Mouse (Mus musculus) cortical plate, adult 2 months (tissue): Measurements from ENCODE around the gene 9530053A07Rik. TPM values are rescaled to one million over a fixed set of nuclear protein-coding genes. Genes with fewer than 3 reads are reported as not detected.

Experiments
- H3K27ac ChIP-seq: fragments of 200-500 bp; 2 replicates; pipeline ENCODE4 v1.5.1; 2012; ENCODE audit warnings: low read length, control low read depth, inconsistent platforms; ENCODE audit not compliant: insufficient read depth
- H3K4me1 ChIP-seq: fragments of 200-500 bp; 2 replicates; pipeline ENCODE4 v1.6.1; 2011; ENCODE audit warnings: low read length; ENCODE audit not compliant: control insufficient read depth, insufficient read depth
- H3K4me3 ChIP-seq: fragments of 200-500 bp; 2 replicates; pipeline ENCODE4 v1.5.1; 2011; ENCODE audit warnings: mild to moderate bottlenecking, low read length, control low read depth; ENCODE audit not compliant: insufficient read depth
- CTCF ChIP-seq: fragments of 200-500 bp; IDR thresholded peaks from 2 replicates; pipeline ENCODE4 v1.5.1; 2011; ENCODE audit warnings: mild to moderate bottlenecking, control low read depth, low read length; ENCODE audit not compliant: insufficient read depth; ENCODE audit errors: extremely low read depth
- POLR2A ChIP-seq: fragments of 200-500 bp; IDR thresholded peaks from 2 replicates; pipeline ENCODE4 v1.6.1; 2011; ENCODE audit warnings: mild to moderate bottlenecking, low read length, control low read depth; ENCODE audit not compliant: insufficient read depth; ENCODE audit errors: extremely low read depth
- polyA plus RNA-seq: library from polyadenylated mRNA; depleted of rRNA; stranded (reverse); fragments of >200 nt; gene quantifications from 2 replicates; pipeline ENCODE4 v1.2.3, GENCODE M21; 2012

The 9530053A07Rik gene
- polyA plus RNA-seq, 1 experiment: 0.06 TPM

DNA sequence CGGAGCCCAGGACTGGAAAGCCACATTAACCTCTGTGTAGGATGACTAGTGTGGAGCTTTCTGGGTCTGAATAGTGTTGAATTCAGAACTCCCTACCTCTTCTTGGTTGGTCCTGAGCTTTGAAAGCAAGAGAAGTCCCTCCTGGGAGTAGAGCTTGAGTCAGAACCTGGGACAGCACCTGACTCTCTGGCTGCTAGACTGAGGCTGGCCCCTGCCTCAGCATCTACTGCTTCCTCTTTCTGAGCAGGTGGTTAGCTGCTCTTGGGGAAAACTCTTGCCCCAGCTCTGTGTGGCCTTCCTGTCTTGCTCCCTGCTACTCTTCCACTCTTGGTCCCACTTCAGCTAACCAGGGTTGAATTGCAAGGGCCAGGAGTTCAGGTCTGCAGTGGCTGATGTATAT is 62.6 kb downstream of the 9530053A07Rik start:
- Histone ChIP-seq H3K4me3 (no peak overlapping the region), H3K27ac (no peak overlapping the region), H3K4me1 (no peaks in the 10 kb centered on the region)
- TF ChIP-seq POLR2A (no peak), CTCF (no peak)

- TF ChIP-seq CTCF: no peak
- no peak for TF ChIP-seq POLR2A
- Histone ChIP-seq H3K4me3 (no peak overlapping the region), H3K27ac (no peak overlapping the region), H3K4me1 (no peaks in the 10 kb centered on the region)
Observed at GRCm38 (mm10) chr7:28195414-28196098, 66.3 kb downstream of the 9530053A07Rik start.

DNA sequence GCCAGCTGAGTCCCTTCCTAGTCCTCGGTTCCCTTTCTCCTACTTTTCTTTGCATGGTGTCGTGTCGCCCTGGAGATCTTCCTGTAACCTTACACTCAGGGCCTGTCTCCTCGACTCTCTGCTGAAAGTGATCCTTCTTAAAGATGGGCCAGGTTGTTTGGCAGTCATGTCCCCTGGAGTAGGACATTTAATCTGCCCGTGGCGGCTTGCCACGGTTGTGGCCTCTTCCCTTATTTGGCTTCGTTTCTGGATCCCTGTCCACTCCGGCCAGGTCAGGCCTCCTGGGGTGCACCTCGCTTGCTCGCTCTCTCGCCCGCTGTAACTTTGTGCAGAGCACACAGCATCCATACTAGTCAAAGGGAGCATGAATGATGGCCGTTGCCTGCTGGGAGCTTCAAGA is 67.3 kb downstream of the 9530053A07Rik start:
- Histone ChIP-seq H3K4me1 (no peaks in the 10 kb centered on the region), H3K4me3 (no peak overlapping the region), H3K27ac (no peak overlapping the region)
- no peak for TF ChIP-seq CTCF
- TF ChIP-seq POLR2A: no peak

DNA sequence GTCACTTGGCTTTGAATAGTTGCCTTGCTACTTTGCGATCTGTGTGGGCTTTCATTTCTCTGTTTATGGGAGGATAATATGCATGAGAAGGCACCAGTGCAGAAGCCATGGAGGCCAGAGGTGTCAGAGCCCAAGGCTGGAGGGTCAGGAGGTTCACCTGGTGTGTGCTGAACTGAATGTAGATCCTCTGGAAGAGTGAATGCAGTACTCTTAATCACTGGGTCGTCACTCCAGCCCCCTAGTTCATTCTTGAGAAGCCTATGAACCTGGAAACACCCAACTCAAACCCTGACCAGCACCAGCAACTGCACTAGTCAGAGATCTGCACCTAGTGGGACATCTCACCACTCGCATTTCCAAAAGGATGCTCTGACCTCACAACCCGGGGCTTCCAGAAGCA is 69.8 kb downstream of the 9530053A07Rik start:
- Histone ChIP-seq H3K4me1 (no peaks in the 10 kb centered on the region), H3K27ac (no peak overlapping the region), H3K4me3 (no peak overlapping the region)
- TF ChIP-seq CTCF (no peak), POLR2A (no peak)

- H3K4me3 ChIP-seq: no peak overlapping the region
- H3K27ac ChIP-seq: no peak overlapping the region
- no peaks in the 10 kb centered on the region for H3K4me1 ChIP-seq
- no peak for TF ChIP-seq POLR2A
- TF ChIP-seq CTCF: no peak
Observed at GRCm38 (mm10) chr7:28203207-28204108, 74.2 kb downstream of the 9530053A07Rik start.

- TF ChIP-seq CTCF: no peak
- H3K4me1 ChIP-seq: no peaks in the 10 kb centered on the region
- no peak overlapping the region for H3K4me3 ChIP-seq
- no peak overlapping the region for H3K27ac ChIP-seq
Observed at GRCm38 (mm10) chr7:28206044-28206600, 76.9 kb downstream of the 9530053A07Rik start.

DNA sequence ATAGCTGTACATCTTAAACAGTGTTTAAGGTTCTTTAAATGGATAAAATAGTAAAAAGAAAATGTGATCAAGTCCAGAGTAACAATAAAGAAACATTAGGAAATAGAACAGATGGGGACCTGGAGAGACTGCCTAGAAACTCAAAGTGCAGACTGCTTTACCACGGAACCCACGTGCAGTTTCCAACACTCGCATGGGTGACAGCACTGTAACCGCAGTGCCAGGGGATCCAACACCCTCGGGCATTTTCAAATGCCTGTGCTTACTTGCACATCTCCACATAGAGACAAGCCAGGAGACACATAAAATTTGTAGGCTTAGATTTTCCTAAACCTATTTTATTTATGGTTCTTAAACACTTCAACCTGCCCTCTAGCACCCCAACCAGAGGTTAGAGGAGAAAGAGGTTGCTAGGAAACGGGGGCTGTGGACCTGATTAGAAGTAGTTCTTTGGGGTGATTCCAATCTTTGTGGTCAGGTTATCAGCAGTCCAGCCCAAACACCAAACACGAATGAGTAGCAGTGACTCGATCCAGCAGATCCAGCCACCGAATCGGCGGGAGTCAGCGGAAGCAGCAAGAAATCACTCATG is 79.2 kb downstream of the 9530053A07Rik start:
- TF ChIP-seq CTCF (no peak), POLR2A (no peak)
- no peak overlapping the region for H3K27ac ChIP-seq
- no peaks in the 10 kb centered on the region for H3K4me1 ChIP-seq
- peak overlapping the region; percentile 21; the same call in 1 of the 2 replicates for H3K4me3 ChIP-seq

GRCm38 (mm10) chr7:28208988-28209508 is 79.8 kb downstream of the 9530053A07Rik start:
- Histone ChIP-seq H3K27ac (no peak overlapping the region), H3K4me1 (no peaks in the 10 kb centered on the region), H3K4me3 (peak overlapping the region; percentile 21; the same call in 1 of the 2 replicates)
- TF ChIP-seq POLR2A: no peak
- TF ChIP-seq CTCF: no peak

GRCm38 (mm10) chr7:28210731-28211130 is 81.5 kb downstream of the 9530053A07Rik start:
- H3K4me1 ChIP-seq: no peaks in the 10 kb centered on the region
- H3K4me3 ChIP-seq: no peak overlapping the region
- H3K27ac ChIP-seq: no peak overlapping the region
- TF ChIP-seq POLR2A (no peak), CTCF (no peak)
